30 mouse cellular contexts compared by ENCODE assay signal in the genomic region with DNA sequence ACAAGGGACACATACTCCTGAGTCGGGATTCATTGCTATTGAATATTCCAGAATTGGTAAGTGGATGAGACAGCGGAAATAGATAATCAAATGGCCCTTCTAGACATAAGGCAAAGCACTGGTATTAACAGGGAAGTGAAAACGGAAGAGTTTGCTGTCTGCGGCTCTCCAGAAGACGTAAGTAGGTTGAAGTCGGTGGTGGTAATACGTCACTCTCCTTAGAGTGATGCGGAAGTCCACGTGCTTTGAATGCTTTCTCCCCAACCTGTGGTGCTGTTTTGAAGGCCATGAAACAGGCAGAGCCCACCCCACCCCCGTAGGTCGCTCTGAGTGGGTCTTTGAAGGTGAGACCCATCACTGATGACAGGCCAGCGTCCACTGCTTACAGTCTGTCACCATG.
DNase-seq lines count a peak whose midpoint lies in the region; ATAC-seq lines count a peak whose summit lies in the region.
"Had no signal": no experiment of that assay in that cellular context is flagged by ENCODE, and none has a peak within 500 bp of the region (broad histone marks: within the 10 kb centered on the region; RNA-seq: fewer than 3 reads in every experiment).

No protein-coding gene starts in this region.

- peaks cover 13% of the 10 kb centered on the region; the same call in 1 of the 2 replicates for H3K4me1 ChIP-seq in intestine, embryonic 16.5 days (ENCODE audit: control insufficient read depth, insufficient read depth, low read length)
- H3K4me1 ChIP-seq: forebrain, embryonic 10.5 days; forebrain, embryonic 15.5 days; neural tube, embryonic 15.5 days had no signal

- no peak for ATAC-seq in intestine, embryonic 16.5 days
- no peak for ATAC-seq in inflammation-experienced regulatory T-cells, adult 6 months
- ATAC-seq: forebrain, embryonic 15.5 days; hindbrain, postnatal 0 days; midbrain, embryonic 16.5 days; Patski had no signal

- WGBS in intestine, embryonic 16.5 days, result 73% methylated on average over 12 of the region's 12 CpGs

- H3K9me3 ChIP-seq in intestine, embryonic 16.5 days (ENCODE audit: control insufficient read depth, low read length), result no peaks in the 10 kb centered on the region
- H3K9me3 ChIP-seq: embryonic facial prominence, embryonic 13.5 days; forebrain, embryonic 10.5 days; forebrain, embryonic 15.5 days; neural tube, embryonic 15.5 days had no signal

- no peak overlapping the region for H3K4me3 ChIP-seq in intestine, embryonic 16.5 days (ENCODE audit: low read length)
- H3K4me3 ChIP-seq: embryonic facial prominence, embryonic 13.5 days; forebrain, embryonic 10.5 days; forebrain, embryonic 15.5 days; heart, adult 2 months; neural tube, embryonic 15.5 days had no signal

- peak; percentile 30 for DNase-seq in retina, embryonic 14.5 days (ENCODE audit: low spot score)
- DNase-seq in retina, postnatal 1 day, result no peak
- DNase-seq in naive thymus-derived CD4-positive, alpha-beta T cell, adult 2 months (ENCODE audit: low read depth), result peak; percentile 47
- DNase-seq in yolk sac, embryonic 10.5 days (ENCODE audit: low spot score), result no peak
- DNase-seq: adrenal gland, postnatal 14 days; cerebellum, adult 11 months; cerebellum, adult 9-10 months; gastrocnemius, postnatal 25 days; heart, adult 2 months; heart, postnatal 14 days; kidney, adult 18-20 months; liver; lung, embryonic 14.5 days; lung, postnatal 14 days; right cerebral cortex, adult 18-20 months; spleen, adult 18-20 months; thymus, adult 2 months; thymus, postnatal 4 days had no signal

- H3K4me2 ChIP-seq in intestine, embryonic 16.5 days (ENCODE audit: low read depth, low read length), result no peak overlapping the region
- H3K4me2 ChIP-seq: embryonic facial prominence, embryonic 13.5 days; forebrain, embryonic 15.5 days; lung, embryonic 14.5 days; midbrain, embryonic 11.5 days; neural tube, embryonic 15.5 days had no signal

- 0 out of 2 replicates have a peak overlapping the region, but pooled peaks have one; percentile 17 for H3K27ac ChIP-seq in intestine, embryonic 16.5 days (ENCODE audit: low read length)
- H3K27ac ChIP-seq: embryonic facial prominence, embryonic 13.5 days; forebrain, embryonic 10.5 days; forebrain, embryonic 15.5 days; heart, adult 2 months; hindbrain, postnatal 0 days; kidney, postnatal 0 days; liver, embryonic 14.5 days; neural tube, embryonic 15.5 days had no signal

- no peaks in the 10 kb centered on the region for H3K27me3 ChIP-seq in intestine, embryonic 16.5 days (replicated peaks; ENCODE audit: control insufficient read depth, insufficient read depth, low read length)
- H3K27me3 ChIP-seq: embryonic facial prominence, embryonic 13.5 days; forebrain, embryonic 15.5 days; Patski had no signal

- H3K36me3 ChIP-seq in intestine, embryonic 16.5 days (ENCODE audit: control insufficient read depth, insufficient read depth, low read length), result no peaks in the 10 kb centered on the region
- H3K36me3 ChIP-seq: embryonic facial prominence, embryonic 13.5 days; forebrain, embryonic 10.5 days; forebrain, embryonic 15.5 days; neural tube, embryonic 15.5 days had no signal

- H3K9ac ChIP-seq in intestine, embryonic 16.5 days (ENCODE audit: low read depth, low read length), result no peak overlapping the region
- H3K9ac ChIP-seq: embryonic facial prominence, embryonic 13.5 days; forebrain, embryonic 15.5 days; liver, embryonic 14.5 days; lung, embryonic 14.5 days; neural tube, embryonic 15.5 days had no signal

Comparison
In these comparisons a context has a peak if more than half of its experiments do, and no peak if none do; other contexts are left out.
1. DNase-seq: peak in retina, embryonic 14.5 days (single experiment) and naive thymus-derived CD4-positive, alpha-beta T cell, adult 2 months (single experiment); none in retina, postnatal 1 day (single experiment) and yolk sac, embryonic 10.5 days (single experiment).